Mouse (Mus musculus): ENCODE results near the gene Slc22a26. TPM values are rescaled to one million over a fixed set of nuclear protein-coding genes. Genes with fewer than 3 reads are reported as not detected.
"Not testable (repeated sequence)": the region's sequence is repeated elsewhere in the genome, so short reads cannot be mapped to it uniquely, and the experiment has no call there.

Slc22a26 gene
- not detected for total RNA-seq (2021)
- long read RNA-seq, result 0 reads

DNA sequence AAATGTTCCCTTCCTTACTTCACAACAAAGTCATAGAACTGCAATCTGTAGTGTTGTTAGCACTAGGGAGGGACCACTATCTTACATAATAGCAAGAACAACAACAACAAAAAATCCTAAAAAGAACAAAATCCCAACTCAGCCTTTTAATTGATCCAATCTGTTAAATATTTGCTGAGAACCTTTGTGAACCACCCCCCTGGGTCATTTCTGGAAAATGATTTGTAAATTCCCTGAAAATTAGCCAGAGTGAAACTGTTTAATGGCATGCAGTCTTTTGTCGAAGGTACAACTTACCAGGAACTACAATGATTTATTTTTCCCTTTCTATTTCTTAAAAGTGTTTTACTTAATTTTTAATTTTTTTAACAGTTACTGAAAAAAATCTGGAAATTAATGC is at the start of gene Slc22a26:
Gene Slc22a26, minus strand, starts transcription at position 97 of the 400 bp plus-strand sequence.
- no peak for DNase-seq (ENCODE audit: low spot score in 2 of 2)

DNA sequence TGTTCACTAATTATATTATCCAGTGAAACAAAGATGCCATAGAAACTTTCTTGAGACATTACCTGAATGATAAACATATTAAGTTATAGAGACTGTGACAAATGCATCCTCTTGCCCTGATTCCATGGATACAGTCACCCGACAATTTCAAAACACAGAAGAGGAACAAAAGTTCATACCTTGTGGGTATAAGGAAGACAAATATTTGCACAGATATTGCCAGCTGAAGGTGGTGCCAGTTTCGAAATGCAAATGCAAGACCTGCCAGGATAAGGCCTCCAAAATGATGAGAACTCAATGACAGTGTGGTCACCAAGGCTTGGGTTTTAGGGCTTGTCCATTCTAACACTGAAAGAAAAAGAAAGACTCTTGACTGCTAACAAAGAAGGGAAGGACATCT is 27.4 kb upstream of the Slc22a26 start:
- DNase-seq (ENCODE audit: low spot score in 2 of 2), result no peak

- no peak for DNase-seq (ENCODE audit: low spot score in 2 of 2)
These were observed 11.9 kb downstream of the Slc22a26 start for GRCm38 (mm10) chr19:7790571-7790970.

DNA sequence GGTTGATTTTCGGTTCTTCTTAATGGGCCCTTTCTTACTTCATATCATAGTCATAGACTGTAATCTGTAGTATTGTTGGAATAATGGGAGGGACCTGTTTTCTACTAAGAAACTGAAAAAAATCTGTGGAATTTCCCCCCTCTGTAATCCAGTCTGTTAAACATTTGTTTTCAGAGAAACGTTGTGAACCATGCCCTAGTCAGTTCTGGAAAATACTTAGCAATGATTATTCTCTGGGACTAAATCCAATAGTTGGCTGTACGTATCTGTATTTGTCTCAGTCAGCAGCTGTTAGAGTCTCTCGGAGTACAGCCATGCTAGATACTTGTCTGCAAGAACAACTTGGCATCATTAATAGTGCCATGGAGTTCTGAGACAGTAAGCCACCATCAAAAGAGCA is 27.2 kb downstream of the Slc22a26 start:
- DNase-seq (ENCODE audit: low spot score in 2 of 2), result no peak

GRCm38 (mm10) chr19:7766124-7766523 is 36.3 kb downstream of the Slc22a26 start:
- DNase-seq (ENCODE audit: low spot score in 2 of 2), result no peak

DNA sequence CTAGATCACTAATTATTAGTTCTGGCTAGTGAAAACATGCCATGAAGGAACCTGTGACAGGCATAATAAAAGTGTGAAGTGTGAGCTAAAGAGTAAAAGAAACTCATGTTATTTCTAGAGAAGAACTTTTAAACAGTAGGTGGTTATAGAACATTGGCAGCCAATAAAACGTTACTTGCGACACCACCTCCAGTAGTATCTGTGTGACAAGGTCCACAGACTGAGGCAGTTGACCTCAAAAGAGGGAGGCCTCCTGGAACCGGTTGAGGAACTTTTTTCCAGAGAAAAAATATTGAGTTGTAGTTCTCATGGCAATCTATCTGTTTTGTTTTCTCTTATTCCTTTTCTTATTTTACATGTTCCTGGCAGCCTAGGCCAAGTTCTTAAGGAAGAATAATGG is 36.9 kb downstream of the Slc22a26 start:
- no peak for DNase-seq (ENCODE audit: low spot score in 2 of 2)

DNA sequence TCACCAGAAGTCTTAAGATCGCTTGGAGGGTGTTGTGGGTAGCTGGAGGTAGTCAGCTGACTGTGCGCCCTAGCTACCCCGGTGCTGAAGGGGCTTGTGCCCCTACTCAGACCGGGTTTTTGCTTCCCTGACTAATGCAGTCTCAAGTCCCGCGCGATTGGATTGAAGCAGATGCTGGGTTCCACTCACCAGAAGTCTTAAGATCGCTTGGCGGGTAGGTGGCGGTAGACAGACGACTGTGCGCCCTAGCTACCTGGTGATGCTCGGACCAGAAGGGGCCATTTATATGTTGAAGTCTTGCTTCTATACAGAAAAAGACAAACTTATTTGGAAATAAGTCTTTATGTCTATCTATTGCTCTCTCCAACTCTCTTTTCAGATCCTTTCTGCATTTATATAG is 49.1 kb downstream of the Slc22a26 start:
- DNase-seq (ENCODE audit: low spot score in 2 of 2), result not testable (repeated sequence)

Other genes starting within 250 kb of the Slc22a26 start
- gene Pla2g16, start 245.2 kb downstream of the Slc22a26 start, total RNA-seq (2021), result 10 to 100 TPM; 10.1 to 13.5 TPM
- under 1 TPM; 0.54 to 0.66 TPM for gene Lgals12, start 195.5 kb downstream of the Slc22a26 start, total RNA-seq (2021)
- not detected for gene Hrasls5, start 190.1 kb downstream of the Slc22a26 start, total RNA-seq (2021)
- gene Slc22a19, start 91.4 kb downstream of the Slc22a26 start, total RNA-seq (2021), result not detected
- gene Slc22a27, start 163.4 kb upstream of the Slc22a26 start, total RNA-seq (2021), result not detected

All from layer of hippocampus, postnatal 10 days (tissue).